Mouse (Mus musculus) hindbrain, embryonic 11.5 days (tissue): ENCODE measurements at regions not wholly inside any gene's neighbourhood (a gene's known extent, or its start where the extent isn't known, plus 50 kb on each side); places are given as distances from the start of the nearest gene placed in this dataset.
A peak's percentile ranks its signal among the peaks of the same experiment; 100 is the strongest.

Experiments used
- ATAC-seq: fragments of 200-750 bp; cut with Nextera tagmentation; 2 replicates; pipeline ENCODE4 v1.8.0; 2017; ENCODE audit warnings: mild to moderate bottlenecking, moderate TSS enrichment, moderate library complexity; ENCODE audit not compliant: low FRiP score
- DNase-seq: peaks from one replicate; pipeline ENCODE4 v3.0.0-alpha.2; 2015; ENCODE audit warnings: low spot score
- H3K27ac ChIP-seq: fragments of 300-500 bp; sonication (generic); 2 replicates; pipeline ENCODE4 v1.5.1; 2014; ENCODE audit warnings: mild to moderate bottlenecking, low read depth, low read length
- H3K27me3 ChIP-seq: fragments of 300-500 bp; sonication (generic); 2 replicates; pipeline ENCODE4 v1.6.1; 2014; ENCODE audit warnings: mild to moderate bottlenecking, low read length, moderate library complexity, mixed read lengths; ENCODE audit not compliant: control insufficient read depth, insufficient read depth
- H3K36me3 ChIP-seq: fragments of 300-500 bp; sonication (generic); 2 replicates; pipeline ENCODE4 v1.6.1; 2014; ENCODE audit warnings: mild to moderate bottlenecking, low read length, moderate library complexity, mixed read lengths; ENCODE audit not compliant: control insufficient read depth, insufficient read depth
- H3K4me1 ChIP-seq: fragments of 300-500 bp; sonication (generic); replicated peaks from 2 replicates; pipeline ENCODE4 v1.6.1; 2014; ENCODE audit warnings: low read length, mixed read lengths; ENCODE audit not compliant: control insufficient read depth, insufficient read depth
- H3K4me2 ChIP-seq: fragments of 300-500 bp; sonication (generic); replicated peaks from 2 replicates; pipeline ENCODE4 v1.6.1; 2014; ENCODE audit warnings: mild to moderate bottlenecking, low read depth, low read length
- H3K4me3 ChIP-seq: fragments of 300-500 bp; sonication (generic); 2 replicates; pipeline ENCODE4 v1.5.1; 2014; ENCODE audit warnings: low read depth, low read length
- H3K9ac ChIP-seq: fragments of 300-500 bp; sonication (generic); 2 replicates; pipeline ENCODE4 v1.6.1; 2014; ENCODE audit warnings: low read depth, low read length
- H3K9me3 ChIP-seq: fragments of 300-500 bp; sonication (generic); 2 replicates; pipeline ENCODE4 v1.6.1; 2016; ENCODE audit warnings: low read length; ENCODE audit not compliant: control insufficient read depth
- WGBS: fragments of 180-500 bp; shearing (Covaris S2); extraction: QIAGEN DNeasy Blood & Tissue Kit; methylation state at CpG from one replicate; pipeline ENCODE4 v1.1.7; 2014; 5-methylcytosine and 5-hydroxymethylcytosine counted together

DNA sequence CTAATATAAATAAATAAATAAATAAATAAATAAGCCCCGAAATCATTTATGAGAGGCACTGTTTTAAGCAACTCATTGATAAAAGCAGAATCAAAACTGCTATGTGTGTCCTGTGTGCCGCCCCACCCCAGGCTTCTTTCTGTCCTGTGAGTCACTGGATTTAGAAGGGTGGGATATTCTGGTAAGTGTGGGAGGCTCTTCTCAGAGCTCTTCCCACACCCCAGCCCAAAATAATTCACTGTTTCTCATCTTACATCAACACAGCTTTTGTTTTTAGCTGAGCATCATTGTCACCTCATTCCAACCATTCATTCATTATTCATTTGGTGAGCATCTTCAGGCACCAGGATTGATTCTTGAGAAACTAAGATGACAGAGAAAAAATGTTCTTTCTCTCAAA lies 118.4 kb downstream of the Barx2 start:
- no peaks in the 10 kb centered on the region for H3K36me3 ChIP-seq
- ATAC-seq (no peak), DNase-seq (no peak)
- H3K4me3 ChIP-seq = no peak overlapping the region
- H3K9ac ChIP-seq = no peak overlapping the region
- H3K4me2 ChIP-seq = no peak overlapping the region
- no peaks in the 10 kb centered on the region for H3K9me3 ChIP-seq
- 93% methylated on average over 2 of the region's 2 CpGs for WGBS
- no peak overlapping the region for H3K27ac ChIP-seq
- no peaks in the 10 kb centered on the region for H3K27me3 ChIP-seq
- no peaks in the 10 kb centered on the region for H3K4me1 ChIP-seq

DNA sequence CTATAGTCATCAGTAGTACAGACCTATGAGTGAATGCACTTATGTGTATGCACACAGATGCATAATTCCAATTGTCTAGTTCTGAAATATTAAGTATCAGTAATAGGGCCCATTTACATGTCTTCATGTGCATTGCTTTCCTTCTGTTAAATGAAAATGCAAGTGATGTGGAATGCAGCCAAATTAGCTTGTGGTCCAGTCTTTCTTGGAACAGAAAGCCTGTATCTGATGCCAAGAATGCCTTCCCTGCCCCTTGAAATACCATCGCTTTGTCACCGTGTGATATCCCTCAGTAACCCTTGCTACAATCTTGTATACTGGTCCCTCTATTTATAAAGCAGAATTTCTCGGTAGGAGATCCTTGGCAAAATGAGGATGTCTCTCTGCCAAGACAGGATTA lies 137.3 kb downstream of the Barx2 start:
- Histone ChIP-seq H3K9ac (no peak overlapping the region), H3K4me1 (no peaks in the 10 kb centered on the region), H3K4me3 (no peak overlapping the region), H3K9me3 (no peaks in the 10 kb centered on the region), H3K36me3 (no peaks in the 10 kb centered on the region), H3K27me3 (no peaks in the 10 kb centered on the region), H3K27ac (no peak overlapping the region), H3K4me2 (no peak overlapping the region)
- ATAC-seq (no peak), DNase-seq (no peak)
- 92% methylated on average over 3 of the region's 3 CpGs for WGBS

DNA sequence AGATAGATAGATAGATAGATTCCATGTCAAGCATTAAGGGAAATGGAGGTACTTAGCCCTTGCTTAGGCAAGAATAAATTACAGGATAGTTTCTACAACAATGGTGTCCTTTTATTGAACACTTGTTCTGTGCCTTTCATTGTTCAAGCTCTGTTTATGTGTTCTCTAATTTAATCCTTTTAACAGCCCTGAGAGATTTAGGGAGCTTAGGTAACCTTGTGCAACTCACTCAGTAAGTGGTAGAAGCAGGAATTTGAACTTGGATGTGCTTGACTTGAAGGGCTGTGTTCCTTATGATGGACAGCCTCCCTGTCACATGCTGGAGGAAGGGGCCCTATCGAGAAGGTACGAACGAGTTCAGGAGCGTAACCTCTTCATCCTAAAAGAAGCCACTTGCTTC lies 147.9 kb downstream of the Barx2 start:
- no peaks in the 10 kb centered on the region for H3K27me3 ChIP-seq
- no peak overlapping the region for H3K4me2 ChIP-seq
- H3K36me3 ChIP-seq = no peaks in the 10 kb centered on the region
- ATAC-seq = no peak
- WGBS = 85% methylated on average over 4 of the region's 4 CpGs
- no peaks in the 10 kb centered on the region for H3K4me1 ChIP-seq
- H3K27ac ChIP-seq = no peak overlapping the region
- no peaks in the 10 kb centered on the region for H3K9me3 ChIP-seq
- no peak overlapping the region for H3K9ac ChIP-seq
- H3K4me3 ChIP-seq = no peak overlapping the region
- no peak for DNase-seq

DNA sequence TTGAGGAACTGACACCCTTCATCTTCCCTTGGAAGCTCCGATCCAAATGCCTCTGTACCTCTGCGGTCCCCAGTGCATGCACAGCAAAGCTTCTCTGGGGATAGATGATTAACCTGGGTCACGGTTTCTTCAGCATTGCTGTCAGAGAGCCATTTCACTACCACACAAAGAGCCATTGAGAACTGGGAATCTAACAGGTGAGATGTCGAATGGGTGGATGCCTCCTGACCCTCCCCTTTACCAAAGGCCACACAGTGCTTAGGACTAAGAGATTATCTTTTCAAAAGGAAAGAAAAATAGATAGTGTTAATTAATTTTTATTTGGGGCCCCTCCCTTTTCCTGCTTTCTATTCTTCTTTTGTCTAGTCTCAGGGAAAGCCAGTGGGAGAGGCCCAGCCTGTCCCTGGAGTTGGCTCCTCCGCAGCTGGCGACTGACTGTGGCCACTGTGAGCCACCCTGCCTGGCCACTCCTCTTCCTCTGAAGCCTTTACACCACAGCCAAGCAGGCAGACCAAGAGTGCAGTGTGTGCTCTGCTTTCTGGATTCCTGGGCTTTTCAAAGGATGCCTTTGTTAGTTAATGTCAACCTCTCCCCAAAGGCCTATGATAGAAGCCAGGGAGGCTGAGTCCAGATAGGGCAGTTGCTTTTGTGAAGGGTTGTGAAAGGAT lies 155.2 kb downstream of the Barx2 start:
- H3K36me3 ChIP-seq = no peaks in the 10 kb centered on the region
- no peak overlapping the region for H3K4me2 ChIP-seq
- H3K4me1 ChIP-seq = no peaks in the 10 kb centered on the region
- no peaks in the 10 kb centered on the region for H3K9me3 ChIP-seq
- WGBS = 54% methylated on average over 6 of the region's 6 CpGs
- H3K27ac ChIP-seq = no peak overlapping the region
- no peaks in the 10 kb centered on the region for H3K27me3 ChIP-seq
- no peak overlapping the region for H3K4me3 ChIP-seq
- DNase-seq = peak; percentile 2
- no peak overlapping the region for H3K9ac ChIP-seq
- no peak for ATAC-seq

DNA sequence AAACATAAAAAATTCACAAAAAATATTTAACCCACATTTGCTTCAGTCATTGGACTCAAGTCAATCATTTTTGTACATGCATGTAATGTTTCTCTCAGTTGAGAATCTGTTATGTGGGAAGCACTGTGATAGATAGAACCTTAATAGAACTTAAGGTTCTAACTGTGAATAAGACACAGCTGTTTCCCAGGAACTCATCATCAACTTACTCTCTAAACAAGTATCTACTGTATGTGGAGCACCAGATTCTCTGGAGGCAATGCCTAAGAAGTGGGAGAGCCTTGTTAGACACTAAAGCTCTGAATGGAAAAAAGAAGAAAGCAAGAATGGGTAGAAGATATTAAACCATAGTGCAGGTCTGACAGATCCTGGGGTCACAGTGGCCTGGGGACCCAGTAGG lies 182.8 kb downstream of the Barx2 start:
- Histone ChIP-seq H3K9ac (no peak overlapping the region), H3K4me1 (no peaks in the 10 kb centered on the region), H3K27me3 (no peaks in the 10 kb centered on the region), H3K4me3 (no peak overlapping the region), H3K9me3 (no peaks in the 10 kb centered on the region), H3K36me3 (no peaks in the 10 kb centered on the region), H3K27ac (no peak overlapping the region), H3K4me2 (no peak overlapping the region)
- DNase-seq = no peak
- no peak for ATAC-seq

DNA sequence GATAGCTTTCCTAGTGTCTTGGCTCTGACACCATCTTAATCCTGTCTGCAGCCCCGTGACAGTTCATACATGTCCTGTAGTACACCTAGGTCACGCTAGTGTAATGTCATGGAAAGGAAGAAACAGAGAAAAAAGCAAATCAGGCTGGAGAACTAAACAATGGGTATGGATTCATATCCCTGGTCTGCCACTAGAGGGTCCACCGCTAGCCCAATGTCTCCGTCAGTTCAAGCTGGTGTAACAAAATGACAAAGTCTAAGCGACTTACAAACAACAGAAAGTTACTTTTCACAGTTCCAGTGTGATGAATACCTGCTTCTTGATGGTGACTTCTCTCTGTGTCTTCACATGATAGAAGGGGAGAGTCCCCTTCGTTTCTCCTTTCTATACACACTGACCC lies 194.0 kb downstream of the Barx2 start:
- no peak overlapping the region for H3K4me3 ChIP-seq
- H3K9me3 ChIP-seq = no peaks in the 10 kb centered on the region
- WGBS = 70% methylated on average over 6 of the region's 6 CpGs
- ATAC-seq = no peak
- H3K27ac ChIP-seq = no peak overlapping the region
- H3K36me3 ChIP-seq = no peaks in the 10 kb centered on the region
- no peak overlapping the region for H3K9ac ChIP-seq
- no peak overlapping the region for H3K4me2 ChIP-seq
- H3K27me3 ChIP-seq = no peaks in the 10 kb centered on the region
- no peak for DNase-seq
- H3K4me1 ChIP-seq = no peaks in the 10 kb centered on the region

DNA sequence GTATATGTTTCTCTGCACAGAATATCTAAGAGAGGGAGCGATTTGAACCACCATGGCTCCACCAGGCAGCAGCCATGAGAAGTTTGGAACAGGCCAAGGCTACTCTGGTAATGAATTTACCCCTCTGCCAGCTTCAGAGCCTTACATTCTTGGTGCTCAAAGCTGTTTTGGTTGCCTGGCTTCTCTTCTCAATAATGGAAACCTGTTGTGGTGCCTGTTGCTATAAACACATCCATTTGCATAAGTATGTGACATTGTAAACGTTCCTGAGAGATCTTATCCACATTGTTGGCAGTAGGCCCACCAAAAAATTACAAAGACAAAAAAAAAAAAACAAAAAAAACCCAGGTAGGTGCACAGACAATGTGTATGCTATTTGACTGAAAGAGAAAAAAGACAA lies 203.2 kb downstream of the Barx2 start:
- DNase-seq = no peak
- Histone ChIP-seq H3K27ac (no peak overlapping the region), H3K4me1 (no peaks in the 10 kb centered on the region), H3K27me3 (no peaks in the 10 kb centered on the region), H3K4me2 (no peak overlapping the region), H3K9ac (no peak overlapping the region), H3K9me3 (no peaks in the 10 kb centered on the region), H3K36me3 (no peaks in the 10 kb centered on the region), H3K4me3 (no peak overlapping the region)
- no peak for ATAC-seq
- WGBS = 57% methylated on average over 2 of the region's 2 CpGs

DNA sequence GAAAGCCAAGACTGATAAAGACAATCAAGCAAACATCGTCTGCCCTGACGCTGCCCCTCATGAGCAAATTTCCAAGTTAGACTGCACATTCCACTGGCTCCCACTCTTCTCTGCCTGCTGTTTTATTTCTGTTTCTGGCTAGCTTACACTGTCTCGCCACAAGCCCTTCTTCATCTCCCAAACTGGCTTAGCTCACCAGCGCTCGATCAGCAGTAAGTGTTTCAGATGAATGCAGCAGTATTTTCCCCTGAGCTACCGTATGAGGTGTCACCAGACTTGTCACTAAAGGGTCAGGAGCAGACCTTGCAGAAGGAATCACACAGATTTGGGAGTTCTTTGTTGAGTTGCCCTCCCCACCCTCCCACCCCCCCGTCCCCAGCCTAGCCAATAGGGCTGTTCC lies 206.6 kb downstream of the Barx2 start:
- Histone ChIP-seq H3K36me3 (no peaks in the 10 kb centered on the region), H3K9ac (no peak overlapping the region), H3K9me3 (no peaks in the 10 kb centered on the region), H3K4me2 (no peak overlapping the region), H3K4me1 (no peaks in the 10 kb centered on the region), H3K4me3 (no peak overlapping the region), H3K27me3 (no peaks in the 10 kb centered on the region), H3K27ac (no peak overlapping the region)
- ATAC-seq (no peak), DNase-seq (no peak)
- 86% methylated on average over 7 of the region's 7 CpGs for WGBS

DNA sequence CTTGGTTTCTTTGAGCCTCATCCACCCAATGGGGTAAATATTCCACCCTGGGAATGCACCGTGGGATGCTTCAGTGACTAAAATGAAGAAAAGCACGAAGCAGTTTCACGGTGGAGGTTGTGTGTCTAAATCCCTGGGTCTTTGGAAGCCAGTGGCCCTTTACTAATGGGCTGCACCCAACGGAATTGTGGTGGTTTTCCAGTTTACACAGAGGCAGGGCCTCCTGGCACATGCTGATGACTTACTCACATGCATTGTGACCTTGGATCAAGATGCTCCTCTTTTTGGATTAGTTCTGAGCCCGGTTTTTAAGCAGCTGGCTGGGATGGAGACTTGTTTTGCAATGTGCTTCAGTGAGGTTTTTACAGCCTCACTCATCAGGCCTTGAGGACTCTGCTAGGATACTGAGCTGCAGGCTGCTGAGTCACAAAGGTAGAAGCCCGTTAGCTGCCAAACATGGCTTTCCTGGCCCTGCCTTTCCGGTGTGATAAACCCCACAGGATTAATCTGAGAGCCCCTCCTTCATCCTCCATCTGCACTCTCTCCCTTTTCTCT lies 222.3 kb downstream of the Barx2 start:
- ATAC-seq = no peak

More for the DNA sequence above, 222.3 kb downstream of the Barx2 start:
- DNase-seq = no peak
- no peak overlapping the region for H3K4me2 ChIP-seq
- no peaks in the 10 kb centered on the region for H3K27me3 ChIP-seq
- H3K4me1 ChIP-seq = no peaks in the 10 kb centered on the region; the same call in 1 of the 2 replicates
- no peak overlapping the region for H3K9ac ChIP-seq
- H3K4me3 ChIP-seq = no peak overlapping the region
- no peaks in the 10 kb centered on the region for H3K9me3 ChIP-seq
- no peaks in the 10 kb centered on the region for H3K36me3 ChIP-seq
- WGBS = 67% methylated on average over 7 of the region's 7 CpGs
- no peak overlapping the region for H3K27ac ChIP-seq
